18 mouse cellular contexts compared by ENCODE assay signal in genomic region chr19:46871651-46872050, GRCm38 (mm10).
DNase-seq lines count a peak whose midpoint lies in the region; TF ChIP-seq lines count a peak whose summit lies in the region.
"Had no signal": no experiment of that assay in that cellular context is flagged by ENCODE, and none has a peak within 500 bp of the region (broad histone marks: within the 10 kb centered on the region; RNA-seq: fewer than 3 reads in every experiment).

No protein-coding gene starts in this region.

- H3K4me3 ChIP-seq in layer of hippocampus, adult 2 months, result no peak overlapping the region
- H3K4me3 ChIP-seq: embryonic facial prominence, embryonic 13.5 days; forebrain, embryonic 15.5 days; heart, adult 2 months; heart, embryonic 15.5 days; hindbrain, embryonic 13.5 days had no signal

- DNase-seq in layer of hippocampus, adult 2 months (ENCODE audit: low spot score in 2 of 2), result no peak
- no peak for DNase-seq in layer of hippocampus, adult 9-11 months
- peak; percentile 57 for DNase-seq in adrenal gland, adult 8-10 months
- peak; percentile 58 for DNase-seq in adrenal gland, postnatal 25 days
- DNase-seq in gastrocnemius, adult 18-20 months (ENCODE audit: low spot score), result no peak
- no peak for DNase-seq in cerebellum, postnatal 25 days
- no peak for DNase-seq in layer of hippocampus, adult 9-10 months (ENCODE audit: low spot score)
- DNase-seq: cerebellum, adult 11-12 months; cerebellum, adult 9-10 months; cerebellum, postnatal 36 days; gastrocnemius, postnatal 14 days; heart, adult 2 months; heart, postnatal 14 days; kidney, adult 8-10 months had no signal

- no peak for TF ChIP-seq CTCF in layer of hippocampus, adult 2 months (conservative IDR thresholded peaks at IDR 0.05)

- H3K27ac ChIP-seq in layer of hippocampus, adult 2 months, result peak overlapping the region; percentile 56
- H3K27ac ChIP-seq: embryonic facial prominence, embryonic 13.5 days; forebrain, embryonic 15.5 days; heart, adult 2 months; heart, embryonic 15.5 days; hindbrain, embryonic 13.5 days had no signal

Comparison
In these comparisons a context has a peak if more than half of its experiments do, and no peak if none do; other contexts are left out.
1. DNase-seq: peak in adrenal gland, adult 8-10 months (single experiment) and adrenal gland, postnatal 25 days (single experiment); none in layer of hippocampus, adult 2 months (0 of 2), layer of hippocampus, adult 9-11 months (single experiment), gastrocnemius, adult 18-20 months (single experiment), cerebellum, postnatal 25 days (0 of 2) and layer of hippocampus, adult 9-10 months (single experiment).